Mouse (Mus musculus): ENCODE data around the gene Ppp1r9a.

The Ppp1r9a gene

DNA sequence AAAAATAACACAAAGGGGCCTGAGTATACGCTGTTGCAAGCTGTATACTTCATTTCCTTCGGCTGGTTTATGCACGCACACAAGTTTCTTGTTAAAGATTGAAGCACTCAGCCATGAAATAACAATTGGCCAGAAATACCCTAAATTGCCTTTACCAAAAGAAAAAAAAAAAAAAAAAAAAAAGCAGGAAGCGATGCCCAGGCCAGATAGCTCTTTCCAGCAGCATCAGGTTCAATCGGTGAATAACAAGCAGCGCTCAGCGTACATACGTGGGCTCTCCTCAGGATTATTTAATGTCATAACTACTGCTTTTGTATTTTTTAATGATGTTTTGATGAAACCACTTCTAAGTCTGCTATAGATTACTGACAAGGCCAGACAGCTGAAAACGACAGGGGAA, 262.1 kb downstream of the Ppp1r9a start:
- DNase-seq: no peak

DNA sequence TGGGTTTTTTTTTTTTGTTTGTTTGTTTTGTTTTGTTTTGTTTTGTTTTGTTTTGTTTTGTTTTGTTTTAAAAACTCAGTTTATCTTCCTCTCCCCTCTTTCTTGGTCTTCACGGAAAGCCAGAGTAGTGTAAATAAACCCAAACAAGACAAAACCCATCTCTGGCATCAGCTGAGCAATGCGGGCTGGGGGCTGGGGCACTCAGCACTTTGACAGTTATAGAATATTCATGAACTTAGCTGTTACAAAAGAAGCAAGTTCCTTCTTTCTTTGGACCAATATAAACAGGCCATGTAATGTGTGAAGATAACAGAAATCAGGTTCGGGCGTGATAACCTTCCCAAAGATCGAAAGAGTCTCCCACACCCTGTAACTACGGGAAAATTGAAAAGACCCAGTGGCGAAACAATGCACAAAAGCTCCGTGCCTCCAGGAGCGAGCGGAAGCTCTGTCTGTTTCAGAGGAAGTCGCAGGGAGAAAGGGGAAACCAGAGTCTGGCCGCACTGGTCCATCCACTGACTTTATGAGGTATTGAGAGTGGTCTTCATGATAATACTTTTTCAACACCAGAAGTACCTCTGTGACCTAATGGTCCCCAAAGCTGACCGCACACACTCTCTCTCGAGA, 264.4 kb downstream of the Ppp1r9a start:
- DNase-seq: peak; percentile 17

DNA sequence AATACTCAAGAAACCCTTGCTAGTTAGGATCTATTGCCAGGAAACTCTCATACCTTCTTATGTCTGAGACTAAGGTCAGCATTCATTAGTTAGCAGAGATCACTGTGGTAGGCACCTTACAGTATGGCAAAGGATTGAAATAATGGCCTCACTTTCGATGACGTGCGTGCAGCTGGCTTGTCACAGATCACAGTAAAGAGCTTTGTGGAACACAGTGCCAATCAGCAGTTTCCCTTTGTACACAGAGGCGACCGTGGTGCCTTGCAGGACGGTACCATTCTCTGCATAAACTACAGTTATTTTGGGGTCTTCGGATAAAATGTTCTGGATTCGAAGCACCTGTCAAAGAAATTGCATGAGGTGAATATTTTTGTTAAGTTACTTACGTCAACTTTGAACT, 265.4 kb downstream of the Ppp1r9a start:
- no peak for DNase-seq

DNA sequence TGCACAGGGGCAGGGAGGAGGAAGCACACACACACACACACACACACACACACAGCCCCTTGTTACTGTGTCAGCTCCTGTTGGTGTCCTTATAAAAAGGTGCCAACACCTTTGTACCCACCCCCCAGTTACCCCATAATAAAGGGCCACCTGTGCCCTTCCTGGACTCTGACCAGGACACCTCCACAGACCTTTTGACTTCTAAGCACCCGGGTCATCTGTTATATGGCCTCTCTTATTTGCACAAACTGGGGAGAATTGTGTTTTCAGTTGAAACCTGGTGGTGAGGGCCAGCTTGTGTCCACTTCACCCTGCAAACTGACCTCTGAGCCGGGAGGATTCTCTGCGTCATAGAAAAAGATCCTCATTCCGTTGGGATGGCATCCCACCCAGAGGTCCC, 268.7 kb downstream of the Ppp1r9a start:
- no peak for DNase-seq

DNA sequence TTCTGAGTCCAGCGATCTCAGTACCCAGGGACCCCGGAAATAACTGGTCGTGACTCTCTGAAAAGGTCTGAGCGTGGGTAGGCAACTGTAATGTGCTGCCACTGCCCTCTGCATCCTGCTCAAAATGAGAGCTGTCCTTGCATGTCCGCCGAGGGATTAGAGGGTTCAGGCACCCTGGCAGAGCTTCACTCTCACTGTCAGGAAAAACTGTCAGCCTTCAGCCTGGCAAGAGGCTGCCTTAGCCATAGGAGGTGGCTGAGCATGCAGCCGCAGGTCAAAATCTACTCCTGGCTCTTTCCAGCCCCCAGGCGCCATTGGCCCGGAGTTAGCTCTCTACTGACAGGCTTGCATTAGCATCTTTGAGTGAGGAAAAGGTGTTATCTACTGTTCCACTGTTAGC, 269.9 kb downstream of the Ppp1r9a start:
- DNase-seq: no peak

DNA sequence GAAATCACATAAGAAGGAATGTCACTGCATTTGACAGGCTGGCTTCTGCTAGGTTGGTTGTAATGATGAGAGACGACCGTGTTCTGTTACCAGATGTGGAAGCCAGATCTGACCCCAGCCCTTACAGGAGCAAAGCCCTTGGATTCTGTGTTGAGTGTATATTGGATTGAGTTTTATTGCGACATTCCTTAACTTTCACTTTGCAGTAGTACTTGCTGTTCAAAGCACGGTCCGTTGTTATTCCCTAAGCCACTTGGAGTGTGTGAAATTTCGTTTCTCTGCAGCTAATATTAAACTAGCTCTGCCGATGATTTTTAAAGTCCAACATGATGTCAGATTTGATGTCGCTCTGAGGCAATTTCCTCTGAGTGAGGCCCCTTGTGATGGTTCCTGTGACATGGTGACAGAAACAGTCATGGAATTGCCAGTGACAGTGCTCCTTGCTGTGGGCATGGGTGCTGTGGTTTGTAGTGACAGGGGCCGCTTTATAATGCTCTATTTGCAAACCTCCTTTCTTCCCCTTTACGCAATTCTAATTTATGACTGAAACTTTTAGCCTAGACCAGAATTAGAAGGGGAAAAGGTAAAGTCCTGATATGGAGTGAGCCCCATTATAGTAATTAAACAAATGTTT, 271.6 kb downstream of the Ppp1r9a start:
- no peak for DNase-seq

DNA sequence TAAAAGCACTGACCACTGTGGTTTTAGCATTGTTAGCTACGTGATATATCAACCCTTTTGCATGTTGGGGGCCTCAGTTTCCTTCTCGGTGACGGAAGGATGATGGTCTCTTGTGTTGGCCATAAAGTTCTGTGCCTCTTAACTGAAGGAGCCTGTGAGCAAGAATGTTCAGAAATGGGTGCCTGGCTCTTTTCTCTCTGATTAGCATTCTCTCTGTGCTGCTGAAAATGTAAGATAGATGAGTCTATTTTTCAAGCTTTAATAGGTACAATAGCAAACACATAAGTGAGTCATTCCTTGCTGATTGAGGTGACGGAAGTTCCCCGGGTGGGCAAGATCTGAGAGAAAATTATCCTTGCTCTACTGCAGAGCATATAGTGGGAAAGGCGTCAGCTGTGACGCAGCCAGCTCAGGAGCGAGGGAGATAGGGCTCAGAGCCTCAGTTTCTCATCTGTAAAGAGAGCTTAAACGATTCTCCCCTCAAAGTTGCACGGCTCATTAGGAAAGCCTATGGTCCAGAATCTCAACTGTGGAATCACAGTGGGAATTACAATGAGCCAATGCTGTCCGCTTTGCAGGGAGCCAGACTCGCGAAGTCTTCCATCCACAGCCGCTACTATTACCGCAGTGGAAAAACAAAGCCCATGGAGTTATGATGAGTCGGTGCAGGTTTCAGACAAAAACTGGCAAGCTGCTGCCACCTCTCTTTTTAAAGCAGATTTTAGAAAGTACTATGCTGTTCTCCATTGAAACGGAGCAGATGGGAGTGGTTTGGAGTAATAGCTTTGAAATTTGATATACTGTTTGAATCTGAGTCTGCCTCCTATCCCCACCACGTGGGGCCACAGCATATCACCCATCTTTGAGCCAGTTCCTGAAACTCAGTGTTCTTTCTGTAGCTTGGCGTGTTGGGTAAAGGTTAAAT, 275.5 kb downstream of the Ppp1r9a start:
- DNase-seq: no peak

DNA sequence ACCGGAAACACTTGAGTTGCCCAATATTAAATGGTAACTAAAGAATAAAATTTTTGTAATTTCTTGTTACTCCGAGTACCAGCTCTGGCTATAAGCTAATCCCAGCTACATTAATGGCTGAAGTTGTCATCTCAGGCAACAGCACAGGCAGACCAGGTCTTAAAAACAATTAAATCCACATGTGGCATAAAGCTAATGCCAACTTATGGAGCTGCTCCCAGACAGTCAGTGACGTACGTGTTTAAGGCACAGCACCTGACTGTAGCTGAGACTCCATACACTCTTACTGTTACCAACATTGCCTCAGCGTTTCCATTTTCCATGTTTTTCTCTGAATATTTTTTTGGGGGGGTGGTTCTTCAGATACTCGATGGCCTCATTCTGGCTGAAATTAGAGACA, 276.5 kb downstream of the Ppp1r9a start:
- DNase-seq: no peak

DNA sequence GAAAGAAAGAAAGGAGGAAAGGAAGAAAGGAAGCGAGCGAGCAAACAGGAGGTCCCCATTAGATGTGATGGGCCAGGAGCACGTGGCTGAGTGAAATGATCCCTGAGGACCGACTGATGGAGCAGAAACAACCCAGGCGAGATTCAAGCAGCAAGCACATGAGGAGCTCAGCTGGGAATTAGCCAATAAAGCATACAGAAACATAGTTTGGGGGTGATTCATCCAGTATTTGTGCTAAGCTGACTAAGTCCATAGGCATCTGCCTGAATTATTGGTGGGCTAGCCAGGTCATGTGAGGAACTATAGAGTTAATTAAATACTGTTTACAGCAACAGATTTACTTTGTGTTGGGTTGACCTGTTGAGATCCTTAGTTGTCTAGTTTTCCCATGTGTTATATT, 277.9 kb downstream of the Ppp1r9a start:
- DNase-seq: no peak

DNA sequence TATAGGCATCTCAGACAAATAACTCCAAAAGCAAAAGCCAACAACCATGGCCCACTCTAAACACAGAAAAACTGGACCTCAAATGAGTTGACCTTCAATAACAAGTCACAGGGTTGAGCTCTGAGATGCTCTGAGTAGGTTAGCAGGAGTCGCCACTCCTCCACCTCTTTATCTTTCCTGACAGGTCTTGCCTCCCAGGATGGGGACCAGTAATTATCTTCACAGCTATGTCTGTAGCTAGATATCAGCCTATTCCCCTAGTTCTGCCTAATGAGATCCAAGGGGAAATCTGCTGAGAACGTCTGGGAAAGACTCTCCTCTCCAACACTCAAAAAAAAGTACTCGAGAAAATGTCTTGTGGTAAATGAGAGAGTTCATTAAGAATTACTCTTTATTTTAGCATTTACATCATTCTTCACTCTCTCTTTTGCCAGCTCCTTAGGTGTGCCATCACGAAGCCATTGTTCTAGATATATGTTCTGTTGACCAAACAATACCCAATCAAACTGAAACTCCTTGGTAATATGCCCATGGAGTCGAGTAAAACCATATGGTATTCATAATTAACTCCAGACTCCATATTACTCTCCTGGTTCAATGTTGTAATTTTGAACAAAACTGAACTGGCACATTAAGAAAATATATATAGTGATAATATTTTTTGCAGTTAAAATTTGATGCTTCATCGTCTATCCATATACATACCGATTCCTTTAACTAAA, 283.7 kb downstream of the Ppp1r9a start:
- DNase-seq: no peak

DNA sequence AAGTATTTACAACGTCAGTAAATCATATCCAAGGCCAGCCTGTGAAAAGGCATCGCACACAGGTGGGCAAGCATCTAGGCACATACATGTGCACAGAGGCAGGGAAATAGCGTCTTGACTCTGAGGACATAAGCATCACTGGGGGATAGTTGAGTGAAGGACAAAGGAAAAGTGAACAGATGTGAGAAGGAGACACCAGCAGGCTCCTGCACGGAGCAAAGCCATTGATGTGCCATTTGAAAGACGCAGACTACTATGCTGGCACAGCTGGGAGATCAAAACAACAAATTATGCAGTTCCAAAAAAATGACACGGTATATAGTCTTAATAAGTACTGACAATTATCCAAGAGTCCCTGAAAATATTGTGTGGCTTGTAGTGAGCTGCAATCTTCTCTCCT, 284.9 kb downstream of the Ppp1r9a start:
- DNase-seq: no peak

DNA sequence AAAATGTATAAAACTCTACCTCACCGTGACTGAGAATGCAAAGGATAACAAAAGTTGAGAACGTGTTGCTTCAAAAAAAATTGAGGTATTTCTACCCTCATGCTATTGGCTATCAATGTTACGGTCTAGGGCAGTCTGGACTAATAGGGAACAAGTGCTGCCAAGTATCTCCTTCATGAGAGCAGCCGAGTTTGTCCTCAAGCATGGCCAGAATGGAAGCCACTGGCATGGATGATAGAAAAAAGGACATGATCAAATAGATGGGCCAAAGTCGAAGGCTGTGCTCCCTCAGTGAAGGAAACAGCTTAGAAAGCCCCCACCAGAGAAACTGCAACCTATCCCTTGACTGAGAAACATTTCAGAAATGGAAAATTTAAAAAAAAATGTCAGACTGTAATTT, 285.3 kb downstream of the Ppp1r9a start:
- DNase-seq: no peak

DNA sequence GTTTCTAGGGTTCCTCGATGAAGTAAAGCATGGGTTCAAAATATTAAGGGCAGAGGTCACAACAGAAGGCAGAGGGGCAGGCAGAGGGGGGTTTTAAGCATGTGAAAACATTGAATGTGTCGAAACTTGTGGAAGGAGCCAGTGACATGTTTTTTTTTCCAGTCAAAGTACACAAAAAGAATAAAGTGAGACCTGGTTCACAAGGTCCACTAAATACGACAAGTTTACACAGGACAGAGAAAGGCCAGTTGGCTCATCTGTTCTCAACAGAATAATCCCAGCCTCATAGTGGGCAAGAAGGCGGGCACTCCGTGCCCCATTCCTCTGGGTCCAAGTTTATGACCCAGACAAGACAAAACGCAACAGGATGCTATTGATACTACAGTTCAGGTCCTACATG, 286.2 kb downstream of the Ppp1r9a start:
- DNase-seq: no peak

DNA sequence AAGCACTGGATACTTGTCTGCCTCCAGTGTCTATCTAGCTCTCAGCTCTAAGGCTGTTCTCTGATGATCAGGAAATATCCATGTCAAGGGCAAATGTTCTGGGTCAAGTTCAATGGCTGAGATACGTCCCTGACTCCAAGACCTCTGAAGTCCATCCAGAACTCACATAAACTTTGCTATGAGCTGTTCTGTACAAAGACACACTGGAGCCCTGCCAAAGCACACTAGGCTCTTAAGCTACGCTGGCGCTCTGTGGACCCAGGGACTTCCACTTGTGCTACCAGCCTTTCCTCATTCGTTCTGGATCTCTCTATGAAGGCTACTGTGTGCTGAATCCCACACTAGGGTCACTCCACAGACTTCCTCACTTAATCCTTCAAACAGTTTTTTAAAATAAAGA, 286.8 kb downstream of the Ppp1r9a start:
- DNase-seq: peak; percentile 42

DNA sequence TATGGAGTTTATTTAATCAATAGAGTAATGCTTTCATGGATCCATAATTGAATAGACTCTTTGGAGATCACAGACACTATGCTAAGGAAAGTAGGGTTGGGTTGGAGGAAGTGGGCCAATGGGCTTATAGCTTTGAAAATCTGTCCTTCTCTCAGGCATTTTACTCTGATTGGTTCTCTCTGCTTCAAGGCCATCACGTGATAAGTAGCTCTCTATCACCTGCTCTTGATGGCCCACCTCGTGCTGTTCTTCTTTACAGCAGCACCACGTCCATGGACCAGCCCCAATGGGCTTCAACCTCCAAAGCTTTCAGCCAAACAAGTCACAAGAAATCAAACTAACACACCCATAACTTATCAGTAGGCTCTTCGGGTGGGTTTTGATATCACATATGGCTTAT, 288.0 kb downstream of the Ppp1r9a start:
- DNase-seq: no peak

DNA sequence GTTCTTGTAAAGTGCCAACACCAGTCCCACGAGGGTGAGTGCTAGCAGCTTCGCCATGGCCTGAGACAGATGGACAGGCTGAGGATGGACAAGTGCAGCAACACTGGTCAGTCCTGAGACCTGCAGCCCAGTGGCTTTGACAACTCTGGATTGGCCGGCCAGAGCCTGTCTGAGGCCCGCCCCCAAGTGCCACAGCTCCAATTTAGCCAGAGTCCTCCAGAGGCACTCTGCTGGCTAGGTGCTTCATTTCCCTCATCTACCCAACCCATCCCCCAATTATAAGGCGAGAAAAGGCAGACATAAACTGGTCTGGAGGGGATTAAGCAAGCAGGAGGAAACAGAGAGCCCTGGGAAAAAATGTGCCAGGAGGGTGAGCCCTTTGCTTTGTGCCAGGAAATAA, 291.0 kb downstream of the Ppp1r9a start, which contains the start of gene Pon1:
TSS of gene Pon1 (minus strand) at position 254 of the 400 bp plus-strand sequence.
- no peak for DNase-seq

DNA sequence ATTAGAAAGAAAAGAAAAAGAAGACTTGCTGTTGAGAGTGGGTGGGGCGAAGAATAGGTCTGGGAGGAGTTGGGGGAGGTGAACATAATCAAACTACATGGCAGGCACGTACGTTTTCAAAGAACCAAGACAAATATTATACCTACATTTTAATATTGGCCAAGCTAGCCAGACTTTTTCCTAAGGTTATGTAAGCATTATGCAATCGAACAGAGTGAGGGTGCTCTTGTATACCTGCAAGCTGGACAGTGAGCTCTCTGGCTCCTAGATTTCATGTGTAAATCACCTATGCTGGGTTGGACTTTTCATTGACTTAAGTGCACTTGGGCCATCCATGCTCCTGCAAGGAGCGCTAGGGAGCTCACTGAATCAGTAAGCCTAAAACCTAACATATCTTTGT, 295.9 kb downstream of the Ppp1r9a start:
- no peak for DNase-seq

DNA sequence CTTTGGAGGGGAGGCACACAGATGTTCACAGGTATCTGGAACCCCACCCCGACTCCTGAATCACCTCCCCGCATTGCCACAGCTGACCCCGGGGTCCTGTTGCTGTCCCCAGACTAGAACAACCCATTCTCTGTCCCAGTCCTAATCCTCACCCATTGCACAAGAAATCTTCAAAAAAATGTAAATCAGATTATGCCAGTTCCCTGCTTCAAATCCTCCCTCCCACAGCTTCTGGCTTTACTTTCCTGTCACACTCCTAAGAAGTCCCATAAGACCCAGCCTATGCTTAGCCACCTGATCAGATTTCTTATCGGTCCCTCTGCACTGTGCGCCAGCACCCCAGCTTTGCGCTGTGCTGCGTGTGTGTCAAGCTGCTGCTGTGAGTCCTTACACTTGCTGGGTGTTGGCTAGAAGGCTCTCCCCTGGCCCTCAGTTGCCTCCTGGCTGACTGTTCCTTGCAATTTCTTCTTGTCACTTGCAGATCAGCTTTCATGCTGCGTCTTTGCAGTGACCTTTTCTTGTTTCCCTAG, 296.7 kb downstream of the Ppp1r9a start:
- no peak for DNase-seq

DNA sequence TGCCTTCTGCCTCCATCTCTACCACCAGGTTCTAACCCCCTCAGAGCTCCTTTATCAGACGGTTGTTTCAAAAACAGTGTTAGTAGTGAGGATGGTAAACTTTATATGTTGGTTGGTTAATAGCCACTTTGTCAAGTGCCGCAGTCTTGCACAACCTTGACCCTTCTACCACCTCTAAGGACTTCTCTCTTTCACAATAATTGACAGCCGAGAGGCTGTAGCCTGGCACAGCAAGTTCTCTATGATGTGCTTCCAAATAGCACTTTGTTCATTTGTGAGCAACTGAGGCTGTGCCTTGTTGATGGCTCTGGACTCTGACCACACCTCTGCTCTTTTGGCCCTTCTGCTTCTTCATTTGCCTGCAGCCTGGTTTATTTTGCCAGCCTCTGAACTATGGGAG, 297.2 kb downstream of the Ppp1r9a start:
- DNase-seq: no peak

DNA sequence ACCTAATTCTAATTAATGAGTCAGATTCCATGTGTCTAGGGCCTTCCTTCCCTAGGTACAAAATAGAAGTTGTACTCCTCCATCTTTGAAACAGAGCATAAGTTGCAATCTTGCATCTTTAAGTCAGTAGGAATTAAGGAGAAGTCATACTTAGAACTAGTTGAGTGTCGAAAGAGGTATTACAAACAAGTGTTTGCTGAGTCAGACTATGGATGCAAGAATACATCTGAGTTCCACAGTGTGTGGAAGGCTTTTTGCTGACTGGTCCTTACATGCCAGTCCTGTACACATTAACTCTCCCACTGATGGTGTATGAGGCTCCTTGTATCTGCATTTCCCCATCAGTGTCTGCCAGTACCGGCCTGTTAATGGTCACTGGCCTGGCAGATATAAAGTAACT, 305.1 kb downstream of the Ppp1r9a start:
- DNase-seq: no peak

All from kidney, postnatal 14 days (tissue).